Mouse (Mus musculus) forebrain, embryonic 14.5 days (tissue): ENCODE measurements around the gene Tmem208. TPM values are rescaled to one million over a fixed set of nuclear protein-coding genes. Genes with fewer than 3 reads are reported as not detected.
A peak's percentile ranks its signal among the peaks of the same experiment; 100 is the strongest.

Experiments
- ATAC-seq: fragments of 200-750 bp; cut with Nextera tagmentation; 2 replicates; pipeline ENCODE4 v1.8.0; 2017; ENCODE audit warnings: mild to moderate bottlenecking, moderate library complexity
- DNase-seq: peaks from one replicate; pipeline ENCODE4 v3.0.0-alpha.2; 2015; ENCODE audit warnings: low spot score
- H3K27ac ChIP-seq: fragments of 300-500 bp; sonication (generic); 2 replicates; pipeline ENCODE4 v1.5.1; 2014; ENCODE audit warnings: low read depth, mild to moderate bottlenecking, control low read depth, low read length, moderate library complexity
- H3K27me3 ChIP-seq: fragments of 300-500 bp; sonication (generic); replicated peaks from 2 replicates; pipeline ENCODE4 v1.6.1; 2014; ENCODE audit warnings: low read length, control low read depth, mixed read lengths; ENCODE audit not compliant: control insufficient read depth, insufficient read depth
- H3K36me3 ChIP-seq: fragments of 300-500 bp; sonication (generic); 2 replicates; pipeline ENCODE4 v1.6.1; 2014; ENCODE audit warnings: low read length, control low read depth; ENCODE audit not compliant: control insufficient read depth, insufficient read depth
- H3K4me1 ChIP-seq: fragments of 300-500 bp; sonication (generic); 2 replicates; pipeline ENCODE4 v1.6.1; 2014; ENCODE audit warnings: antibody characterized with exemption, low read length, control low read depth; ENCODE audit not compliant: control insufficient read depth, insufficient read depth
- H3K4me2 ChIP-seq: fragments of 300-500 bp; sonication (generic); 2 replicates; pipeline ENCODE4 v1.6.1; 2014; ENCODE audit warnings: mild to moderate bottlenecking, control low read depth, low read length
- H3K4me3 ChIP-seq: fragments of 300-500 bp; sonication (generic); 2 replicates; pipeline ENCODE4 v1.5.1; 2014; ENCODE audit warnings: low read depth, low read length, control low read depth
- H3K9ac ChIP-seq: fragments of 300-500 bp; sonication (generic); 2 replicates; pipeline ENCODE4 v1.6.1; 2014; ENCODE audit warnings: mild to moderate bottlenecking, low read length, control low read depth, moderate library complexity
- H3K9me3 ChIP-seq: fragments of 300-500 bp; sonication (generic); replicated peaks from 2 replicates; pipeline ENCODE4 v1.6.1; 2016; ENCODE audit warnings: low read length, control low read depth, mixed read lengths; ENCODE audit not compliant: control insufficient read depth
- WGBS: fragments of 180-500 bp; shearing (Covaris S2); extraction: QIAGEN DNeasy Blood & Tissue Kit; methylation state at CpG from one replicate; pipeline ENCODE4 v1.1.7; 2014; 5-methylcytosine and 5-hydroxymethylcytosine counted together
- polyA plus RNA-seq: library from polyadenylated mRNA; unstranded; fragments of >200 nt; fragmentation: Nextera tagmentation; extraction: Ambion mirVana; gene quantifications from 2 replicates; pipeline ENCODE4 v1.2.1, GENCODE M21; 2014

The Tmem208 gene
- polyA plus RNA-seq: 130 and 141 TPM in 2 replicates

DNA sequence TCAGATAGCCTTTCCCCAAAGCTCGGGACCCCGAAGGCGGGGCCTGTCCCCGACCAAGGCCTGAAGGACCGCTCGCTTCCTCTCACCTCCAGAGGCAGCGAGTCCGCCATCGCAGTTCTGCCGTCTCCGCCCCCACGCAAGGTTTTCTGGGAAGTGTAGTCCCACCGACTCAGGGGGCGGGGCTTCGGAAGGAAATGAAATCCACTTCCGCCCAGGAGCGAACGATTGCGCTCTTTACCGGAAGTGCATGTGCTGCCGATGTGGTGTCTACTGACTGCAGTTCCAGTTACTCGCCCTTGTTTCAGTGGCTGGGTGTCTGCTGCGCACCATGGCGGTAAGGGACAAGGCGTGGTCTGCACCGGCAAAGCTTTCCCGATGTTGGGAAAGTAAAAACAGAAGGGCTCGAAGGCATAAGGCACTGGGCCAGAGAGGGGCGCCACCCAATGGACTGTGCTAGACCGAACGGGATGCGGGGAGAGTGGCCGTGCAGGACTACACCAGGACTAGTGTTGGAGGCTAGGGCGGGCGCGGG lies at the start of gene Tmem208, which contains the start of gene Lrrc29:
TSS of gene Tmem208 (plus strand) at position 214 of the 532 bp plus-strand sequence.
TSS of gene Lrrc29 (minus strand) at position 138 of the 532 bp plus-strand sequence.
- Histone ChIP-seq H3K36me3 (peaks cover 45% of the 10 kb centered on the region), H3K9me3 (no peaks in the 10 kb centered on the region), H3K27ac (peak within 1 kb of the TSS; percentile 70; the same call in 1 of the 2 replicates), H3K4me2 (peak within 1 kb of the TSS; percentile 91), H3K9ac (peak within 1 kb of the TSS; percentile 73), H3K4me1 (peaks cover 16% of the 10 kb centered on the region), H3K4me3 (peak within 1 kb of the TSS; percentile 67), H3K27me3 (no peaks in the 10 kb centered on the region)
- ATAC-seq (peak; percentile 94), DNase-seq (peak; percentile 98)
- under 1% methylated on average over 36 of the region's 36 CpGs for WGBS

DNA sequence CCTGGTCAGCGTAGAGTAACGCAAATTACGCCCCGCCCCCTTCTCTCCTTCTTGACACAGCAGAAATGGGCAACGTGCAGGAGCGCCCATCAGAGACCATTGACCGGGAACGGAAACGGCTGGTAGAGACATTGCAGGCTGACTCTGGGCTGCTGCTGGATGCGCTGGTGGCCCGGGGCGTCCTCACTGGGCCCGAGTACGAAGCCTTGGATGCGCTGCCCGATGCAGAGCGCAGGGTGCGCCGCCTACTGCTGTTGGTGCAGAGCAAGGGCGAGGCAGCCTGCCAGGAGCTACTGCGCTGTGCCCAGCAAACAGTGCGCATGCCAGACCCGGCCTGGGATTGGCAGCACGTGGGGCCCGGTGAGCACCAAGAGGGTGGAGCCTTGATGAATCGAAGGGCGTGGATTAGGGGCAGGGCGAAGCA lies 47.2 kb upstream of the Tmem208 start:
- H3K4me3 ChIP-seq: peak overlapping the region; percentile 21
- no peaks in the 10 kb centered on the region for H3K9me3 ChIP-seq
- no peak overlapping the region for H3K27ac ChIP-seq
- peaks cover 33% of the 10 kb centered on the region for H3K36me3 ChIP-seq
- peaks cover 56% of the 10 kb centered on the region for H3K27me3 ChIP-seq
- ATAC-seq (peak; percentile 78), DNase-seq (peak; percentile 83)
- H3K4me2 ChIP-seq: peak overlapping the region; percentile 52
- H3K9ac ChIP-seq: peak overlapping the region; percentile 41
- H3K4me1 ChIP-seq: peaks cover 12% of the 10 kb centered on the region
- under 1% methylated on average over 28 of the region's 28 CpGs for WGBS

DNA sequence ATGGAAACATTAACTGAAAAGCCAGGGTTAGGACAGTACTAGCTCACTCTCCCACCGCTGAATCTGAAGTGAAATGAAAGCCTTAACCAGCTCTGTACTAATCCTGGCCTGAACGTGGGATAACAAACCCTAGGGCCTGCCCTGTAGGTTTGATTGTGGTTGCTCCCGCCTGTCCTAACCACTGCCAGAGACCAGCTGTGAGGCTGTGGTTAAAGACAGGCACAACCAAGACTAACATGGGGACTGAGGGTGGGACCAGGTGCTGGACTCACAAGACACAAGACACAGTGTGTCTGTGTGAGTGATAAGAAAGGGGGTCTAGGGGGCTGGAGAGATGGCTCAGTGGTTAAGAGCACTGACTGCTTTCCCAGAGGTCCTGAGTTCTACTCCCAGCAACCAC lies 45.6 kb upstream of the Tmem208 start:
- peaks cover 39% of the 10 kb centered on the region for H3K27me3 ChIP-seq
- no peak overlapping the region for H3K4me3 ChIP-seq
- 74% methylated on average over 3 of the region's 3 CpGs for WGBS
- H3K4me2 ChIP-seq: no peak overlapping the region
- no peak overlapping the region for H3K27ac ChIP-seq
- no peak for DNase-seq
- no peak overlapping the region for H3K9ac ChIP-seq
- H3K9me3 ChIP-seq: no peaks in the 10 kb centered on the region
- peaks cover 12% of the 10 kb centered on the region for H3K4me1 ChIP-seq
- no peak for ATAC-seq
- peaks cover 42% of the 10 kb centered on the region for H3K36me3 ChIP-seq

DNA sequence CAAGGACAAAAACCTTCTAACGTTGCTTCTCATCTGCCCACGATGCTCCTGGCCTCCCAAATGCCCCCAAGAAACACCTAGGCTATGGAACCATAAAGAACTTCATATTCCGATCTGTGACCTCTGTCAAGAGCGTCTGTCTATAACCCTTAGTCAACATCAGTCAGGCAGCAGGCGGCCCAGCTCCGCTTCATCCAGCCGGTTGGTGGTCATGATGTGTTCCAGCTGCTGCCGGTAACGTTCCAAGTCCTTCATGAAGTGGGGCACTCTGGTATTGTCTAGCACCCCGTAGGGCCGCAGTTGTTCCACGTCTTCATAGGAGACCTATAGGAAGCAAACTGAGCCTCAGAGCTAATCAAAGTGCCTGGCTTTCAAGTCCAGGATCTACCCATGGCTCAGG lies 44.3 kb upstream of the Tmem208 start:
- no peak overlapping the region for H3K4me2 ChIP-seq
- DNase-seq (no peak), ATAC-seq (no peak)
- H3K27me3 ChIP-seq: peaks cover 29% of the 10 kb centered on the region
- WGBS: 90% methylated on average over 12 of the region's 12 CpGs
- H3K36me3 ChIP-seq: peaks cover 42% of the 10 kb centered on the region
- H3K9me3 ChIP-seq: no peaks in the 10 kb centered on the region
- H3K27ac ChIP-seq: no peak overlapping the region
- H3K9ac ChIP-seq: no peak overlapping the region
- peaks cover 12% of the 10 kb centered on the region for H3K4me1 ChIP-seq
- H3K4me3 ChIP-seq: no peak overlapping the region

DNA sequence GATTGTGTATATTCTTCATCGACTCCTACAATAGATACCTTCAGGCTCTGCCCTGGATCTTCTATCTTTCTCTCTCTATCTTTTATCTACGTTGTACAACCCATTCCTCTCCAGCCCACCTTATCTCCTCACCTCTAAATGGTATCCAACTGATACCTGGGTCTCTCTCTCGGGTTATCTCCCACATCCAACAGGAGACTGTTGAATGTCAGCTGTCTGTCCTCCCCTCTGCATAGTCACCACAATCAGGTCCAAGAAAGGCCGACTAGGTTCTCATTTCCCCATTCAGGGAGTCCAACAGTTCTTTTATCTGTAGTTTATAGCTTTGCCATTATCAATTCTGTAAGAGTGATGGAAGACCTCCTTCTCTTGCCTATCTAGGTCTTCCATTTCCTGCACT lies 43.9 kb upstream of the Tmem208 start:
- 88% methylated on average over 4 of the region's 4 CpGs for WGBS
- ATAC-seq (no peak), DNase-seq (no peak)
- peaks cover 42% of the 10 kb centered on the region for H3K36me3 ChIP-seq
- no peak overlapping the region for H3K4me3 ChIP-seq
- H3K27ac ChIP-seq: no peak overlapping the region
- H3K9me3 ChIP-seq: no peaks in the 10 kb centered on the region
- peaks cover 14% of the 10 kb centered on the region for H3K4me1 ChIP-seq
- no peak overlapping the region for H3K9ac ChIP-seq
- H3K4me2 ChIP-seq: no peak overlapping the region
- H3K27me3 ChIP-seq: peaks cover 25% of the 10 kb centered on the region

DNA sequence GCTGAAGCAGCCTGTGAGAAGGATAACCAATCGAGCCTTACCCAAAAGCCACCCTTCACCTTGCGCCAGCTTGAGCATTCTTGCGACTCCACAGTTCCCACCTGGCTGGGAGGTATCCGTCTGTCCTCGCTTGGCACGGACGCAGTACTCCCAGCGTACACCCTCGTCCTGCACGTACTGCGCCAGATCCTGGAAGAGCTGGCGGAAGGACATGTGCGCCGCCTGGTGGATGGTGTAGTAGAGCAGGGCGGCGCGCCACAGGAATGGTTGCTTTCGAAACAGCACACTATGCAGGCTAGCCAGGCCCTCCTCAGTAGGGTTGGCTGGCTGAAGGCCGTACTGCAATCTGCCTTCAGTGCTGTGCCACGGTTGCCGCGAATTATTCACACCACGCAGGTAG lies 43.1 kb upstream of the Tmem208 start:
- DNase-seq: peak; percentile 44
- H3K27me3 ChIP-seq: peaks cover 16% of the 10 kb centered on the region
- ATAC-seq: peak; percentile 38; the same call in 1 of the 2 replicates
- no peak overlapping the region for H3K4me3 ChIP-seq
- no peak overlapping the region for H3K4me2 ChIP-seq
- H3K4me1 ChIP-seq: peaks cover 19% of the 10 kb centered on the region
- no peak overlapping the region for H3K27ac ChIP-seq
- 28% methylated on average over 23 of the region's 23 CpGs for whole genome bisulfite sequencing
- H3K36me3 ChIP-seq: peaks cover 42% of the 10 kb centered on the region
- H3K9me3 ChIP-seq: no peaks in the 10 kb centered on the region
- no peak overlapping the region for H3K9ac ChIP-seq

DNA sequence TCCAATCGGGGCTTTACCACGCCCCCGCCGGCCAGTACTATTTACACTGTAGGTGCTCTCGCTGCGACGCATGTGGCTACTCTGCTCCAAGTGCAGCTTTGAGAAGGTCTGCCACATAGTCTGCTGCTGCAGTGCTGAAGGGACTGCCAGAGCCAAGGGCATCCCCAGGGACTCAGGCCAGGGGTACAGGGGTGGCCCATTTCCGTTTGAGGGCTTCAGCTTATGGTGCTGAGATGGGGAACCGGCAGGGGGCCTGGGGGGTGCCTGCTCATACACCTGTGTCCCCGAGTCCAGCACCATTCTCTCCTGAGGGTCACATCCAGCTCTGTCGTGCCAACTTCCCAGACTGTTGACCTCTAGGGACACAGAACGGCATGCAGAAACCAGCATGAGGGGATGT lies 40.6 kb upstream of the Tmem208 start:
- Histone ChIP-seq H3K36me3 (peaks cover 33% of the 10 kb centered on the region), H3K9ac (no peak overlapping the region), H3K4me2 (no peak overlapping the region)

DNA sequence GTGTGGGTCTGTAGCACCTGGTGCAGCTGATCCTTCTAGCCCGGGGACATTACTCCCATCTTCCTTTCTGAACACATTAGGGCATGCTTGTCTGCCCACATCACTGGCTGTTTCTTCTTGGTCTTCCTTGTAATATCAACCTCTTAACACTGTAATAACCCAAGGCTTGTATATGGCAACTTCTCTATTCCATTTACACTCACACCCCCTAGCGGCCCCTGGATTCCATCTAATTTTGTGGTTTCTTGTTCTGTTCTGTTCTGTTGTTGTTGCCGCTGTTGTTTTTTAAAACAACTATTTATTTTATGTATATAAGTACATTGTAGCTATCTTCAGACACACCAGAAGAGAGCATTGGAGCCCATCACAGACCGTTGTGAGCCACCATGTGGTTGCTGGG lies 39.2 kb upstream of the Tmem208 start:
- Histone ChIP-seq H3K27me3 (peaks cover 5% of the 10 kb centered on the region), H3K4me3 (no peak overlapping the region), H3K27ac (no peak overlapping the region), H3K4me2 (peak overlapping the region; percentile 18; the same call in 1 of the 2 replicates), H3K9me3 (no peaks in the 10 kb centered on the region), H3K9ac (no peak overlapping the region), H3K4me1 (peaks cover 22% of the 10 kb centered on the region), H3K36me3 (peaks cover 24% of the 10 kb centered on the region)
- 86% methylated on average over 4 of the region's 4 CpGs for WGBS
- no peak for ATAC-seq
- DNase-seq: no peak

More for the DNA sequence above, 40.6 kb upstream of the Tmem208 start:
- Histone ChIP-seq H3K27me3 (peaks cover 2% of the 10 kb centered on the region), H3K4me3 (no peak overlapping the region), H3K9me3 (no peaks in the 10 kb centered on the region), H3K4me1 (peaks cover 22% of the 10 kb centered on the region), H3K27ac (no peak overlapping the region)
- ATAC-seq (no peak), DNase-seq (no peak)
- 50% methylated on average over 12 of the region's 12 CpGs for WGBS

DNA sequence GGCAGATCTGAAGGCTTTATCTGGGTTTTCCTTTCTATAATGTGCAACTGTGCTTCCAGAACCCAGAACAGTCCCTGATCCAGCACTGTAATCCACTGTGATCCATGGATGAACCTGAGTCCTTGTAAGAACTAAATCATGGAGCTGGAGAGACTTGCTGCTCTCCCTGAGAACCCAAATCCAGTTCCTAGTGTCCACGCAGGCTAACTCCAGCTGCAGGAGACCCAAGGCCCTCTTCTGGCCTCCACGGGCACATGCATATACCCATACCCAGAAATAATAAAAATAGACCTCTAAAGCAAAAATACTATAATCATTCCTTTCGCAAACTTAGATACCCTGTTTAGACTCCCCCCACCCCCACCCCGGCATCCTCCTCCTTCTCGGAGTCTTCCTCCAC lies 37.9 kb upstream of the Tmem208 start:
- Histone ChIP-seq H3K9me3 (no peaks in the 10 kb centered on the region), H3K36me3 (peaks cover 11% of the 10 kb centered on the region), H3K27ac (no peak overlapping the region), H3K4me1 (peaks cover 22% of the 10 kb centered on the region), H3K9ac (peak overlapping the region; percentile 69; the same call in 1 of the 2 replicates), H3K4me2 (peak overlapping the region; percentile 67), H3K27me3 (peaks cover 5% of the 10 kb centered on the region), H3K4me3 (peak overlapping the region; percentile 50)
- ATAC-seq (no peak), DNase-seq (no peak)
- 88% methylated on average over 5 of the region's 5 CpGs for WGBS
